ENCODE assay signal across 8 mouse cellular contexts in genomic region chr3:26332400-26333238, GRCm38 (mm10). TPM values are rescaled to one million over a fixed set of nuclear protein-coding genes. Genes with fewer than 3 reads are reported as not detected.
DNase-seq lines count a peak whose midpoint lies in the region; ATAC-seq and TF ChIP-seq lines count a peak whose summit lies in the region.

TSS of gene Nlgn1 (minus strand) at chr3:26332460.

- peak; percentile 10 for DNase-seq in embryo, embryonic 10 days (ENCODE audit: low spot score)
- no peak for DNase-seq in embryo, embryonic 11 days
- no peak for DNase-seq in lung, postnatal 0 days (ENCODE audit: low spot score)
- no peak for DNase-seq in lung, postnatal 4 days
- DNase-seq in adrenal gland, adult 8-10 months, result no peak
- DNase-seq in gastrocnemius, postnatal 25 days, result no peak

- no peak for ATAC-seq in lung, postnatal 0 days
- no peak for ATAC-seq in limb, embryonic 13.5 days (ENCODE audit: low FRiP score, low read depth)
- ATAC-seq in stomach, embryonic 15.5 days (ENCODE audit: insufficient read depth, low FRiP score, low read depth), result no peak

- peaks cover 4% of the 10 kb centered on the region; the same call in 1 of the 2 replicates for H3K4me1 ChIP-seq in lung, postnatal 0 days (ENCODE audit: insufficient read depth, low read depth, low read length)
- H3K4me1 ChIP-seq in limb, embryonic 13.5 days, result peaks cover 12% of the 10 kb centered on the region
- H3K4me1 ChIP-seq in stomach, embryonic 15.5 days, result peaks cover 12% of the 10 kb centered on the region; the same call in 1 of the 2 replicates

- TF ChIP-seq EP300 in lung, postnatal 0 days (IDR thresholded peaks at IDR 0.05), result no peak

- no peak for TF ChIP-seq CTCF in lung, postnatal 0 days (IDR thresholded peaks at IDR 0.05)

- no peaks in the 10 kb centered on the region for H3K9me3 ChIP-seq in lung, postnatal 0 days (ENCODE audit: low read length)
- no peaks in the 10 kb centered on the region for H3K9me3 ChIP-seq in limb, embryonic 13.5 days
- H3K9me3 ChIP-seq in stomach, embryonic 15.5 days, result no peaks in the 10 kb centered on the region

- peak within 1 kb of the TSS; percentile 60 for H3K4me2 ChIP-seq in lung, postnatal 0 days (replicated peaks; ENCODE audit: low read depth, low read length)
- peak within 1 kb of the TSS; percentile 96 for H3K4me2 ChIP-seq in limb, embryonic 13.5 days (replicated peaks)
- peak within 1 kb of the TSS; percentile 93 for H3K4me2 ChIP-seq in stomach, embryonic 15.5 days

- WGBS in lung, postnatal 0 days, result 5% methylated on average over 14 of the region's 14 CpGs
- WGBS in limb, embryonic 13.5 days, result 3% methylated on average over 14 of the region's 14 CpGs
- 2% methylated on average over 14 of the region's 14 CpGs for WGBS in stomach, embryonic 15.5 days

- no peaks in the 10 kb centered on the region for H3K36me3 ChIP-seq in lung, postnatal 0 days (ENCODE audit: insufficient read depth, low read length)
- H3K36me3 ChIP-seq in limb, embryonic 13.5 days, result no peaks in the 10 kb centered on the region
- no peaks in the 10 kb centered on the region for H3K36me3 ChIP-seq in stomach, embryonic 15.5 days

- peaks cover 21% of the 10 kb centered on the region for H3K27me3 ChIP-seq in lung, postnatal 0 days (replicated peaks; ENCODE audit: insufficient read depth, low read length)
- H3K27me3 ChIP-seq in limb, embryonic 13.5 days, result peaks cover 64% of the 10 kb centered on the region
- H3K27me3 ChIP-seq in stomach, embryonic 15.5 days (replicated peaks), result peaks cover 23% of the 10 kb centered on the region

- no peak within 1 kb of the TSS for H3K9ac ChIP-seq in lung, postnatal 0 days (replicated peaks; ENCODE audit: low read depth)
- peak within 1 kb of the TSS; percentile 68 for H3K9ac ChIP-seq in limb, embryonic 13.5 days
- H3K9ac ChIP-seq in stomach, embryonic 15.5 days, result no peak within 1 kb of the TSS

- H3K27ac ChIP-seq in lung, postnatal 0 days (ENCODE audit: low read length), result no peak within 1 kb of the TSS
- H3K27ac ChIP-seq in limb, embryonic 13.5 days, result no peak within 1 kb of the TSS
- H3K27ac ChIP-seq in stomach, embryonic 15.5 days, result 0 out of 2 replicates have a peak within 1 kb of the TSS, but pooled peaks have one; percentile 16

- peak within 1 kb of the TSS; percentile 30 for H3K4me3 ChIP-seq in lung, postnatal 0 days (ENCODE audit: low read depth, low read length)
- H3K4me3 ChIP-seq in limb, embryonic 13.5 days, result peak within 1 kb of the TSS; percentile 59
- peak within 1 kb of the TSS; percentile 49 for H3K4me3 ChIP-seq in stomach, embryonic 15.5 days (replicated peaks)

RNA-seq across cellular contexts. Expression of gene Nlgn1, which starts in this region (rescaled TPM):
- polyA plus RNA-seq in lung, postnatal 0 days (2015; fragmentation: Nextera tagmentation; extraction: Ambion mirVana), result 0.50 TPM in 2 replicates
- polyA plus RNA-seq in limb, embryonic 13.5 days (2015; fragmentation: Nextera tagmentation; extraction: Ambion mirVana), result 2.5 and 3.4 TPM in 2 replicates
- 1.5 and 1.7 TPM in 2 replicates for polyA plus RNA-seq in stomach, embryonic 15.5 days (2015; fragmentation: Nextera tagmentation; extraction: Ambion mirVana)
- total RNA-seq in adrenal gland, adult 8-10 months (2022), result 1 to 10 TPM in 1 of 4 experiments, under 1 TPM in 3; 0.65 to 1.1 (median 0.86) TPM
- under 1 TPM in 1 of 2 experiments, not detected in 1; 0.26 TPM for total RNA-seq in gastrocnemius, postnatal 25 days (2021)
